Mouse (Mus musculus): ENCODE results near the gene Hoxa6. TPM values are rescaled to one million over a fixed set of nuclear protein-coding genes. Genes with fewer than 3 reads are reported as not detected.

The Hoxa6 gene
- polyA plus RNA-seq, 1 experiment from 2014 or later: not detected

DNA sequence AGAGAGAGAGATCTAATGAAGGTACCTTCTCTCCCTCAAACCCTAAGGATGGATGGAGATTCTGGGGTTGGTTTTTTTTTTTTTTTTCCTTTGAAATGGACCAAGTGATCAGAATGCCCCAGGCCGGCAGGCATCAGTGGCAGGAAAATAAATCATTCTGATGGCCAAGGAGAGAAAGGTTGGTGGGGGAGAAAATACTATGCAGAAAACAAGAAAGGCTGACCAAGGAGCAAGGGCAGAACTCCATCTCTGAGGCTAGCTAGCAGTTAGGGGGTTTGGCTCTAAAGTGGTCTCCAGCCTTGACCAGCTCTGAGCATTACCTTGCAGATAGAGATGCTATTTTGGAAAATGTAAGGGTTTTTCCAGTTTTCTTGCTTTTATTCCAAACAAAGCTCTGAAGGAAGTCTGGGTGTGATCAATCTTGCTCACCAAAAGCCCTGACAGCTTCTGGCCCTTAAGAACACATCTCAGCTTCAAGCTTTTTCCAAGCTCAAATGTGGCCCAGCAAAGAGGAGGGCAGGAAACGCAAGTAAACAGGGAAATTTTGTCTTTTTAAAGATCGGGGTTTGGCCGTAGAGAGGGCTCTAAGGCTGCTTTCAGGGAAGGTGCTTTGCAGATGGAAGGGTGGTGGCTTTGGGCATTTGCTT, 42.0 kb downstream of the Hoxa6 start:
- Histone ChIP-seq H3K4me1 (no peaks in the 10 kb centered on the region), H3K4me3 (no peak overlapping the region)

DNA sequence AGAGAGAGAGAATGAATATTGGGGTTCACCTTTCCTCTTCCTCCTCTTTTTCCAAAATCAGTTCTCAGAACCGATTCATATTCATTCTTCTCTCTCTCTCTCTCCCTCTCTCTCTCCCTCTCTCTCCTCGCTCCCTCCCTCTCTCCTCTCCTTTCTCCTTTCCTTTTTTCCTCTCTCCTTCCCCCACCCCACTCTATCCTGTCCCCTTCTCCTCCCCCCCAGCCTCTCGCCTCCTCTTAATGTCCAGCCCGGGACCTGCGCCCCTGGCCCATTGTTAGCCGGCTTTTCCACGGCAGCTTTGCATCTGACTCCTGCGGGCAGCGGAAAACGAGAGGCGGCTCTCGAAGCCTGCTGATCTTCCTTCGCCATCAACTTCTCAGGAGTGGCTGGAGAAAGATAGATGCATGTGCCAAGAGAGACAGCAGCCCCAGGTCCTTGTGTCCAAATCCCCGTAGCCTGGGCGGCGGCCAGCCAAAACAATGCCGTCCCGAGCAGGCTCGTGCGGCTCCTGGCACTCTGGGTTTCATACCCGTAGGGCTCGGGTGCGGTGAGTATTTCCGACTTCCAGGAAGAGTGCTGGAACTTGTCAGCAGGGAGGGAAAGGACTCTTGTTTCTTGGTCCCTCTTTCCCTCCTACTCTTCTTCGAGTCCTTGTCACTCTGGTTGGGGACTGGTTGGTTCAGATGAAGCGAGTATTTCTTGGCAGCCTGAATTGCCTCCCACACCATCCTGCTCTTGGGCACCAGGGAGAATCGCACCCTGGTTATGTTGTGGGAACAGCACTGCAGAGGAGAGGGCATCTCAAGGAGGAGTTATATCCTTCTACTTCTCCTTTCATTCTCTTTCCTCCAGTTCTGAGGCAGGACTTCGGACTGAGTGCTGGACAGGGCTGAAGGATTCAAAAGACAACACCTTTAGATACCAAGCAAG, 42.8 kb downstream of the Hoxa6 start:
- no peak overlapping the region for H3K4me3 ChIP-seq
- ATAC-seq: no peak
- 0 out of 2 replicates have a peak, but pooled peaks cover 1% of the 10 kb centered on the region for H3K4me1 ChIP-seq
- no peak overlapping the region for H3K27ac ChIP-seq
- under 1% methylated on average over 28 of the region's 28 CpGs for WGBS
- H3K36me3 ChIP-seq (ENCODE audit: poor library complexity, severe bottlenecking): no peaks in the 10 kb centered on the region
- H3K27me3 ChIP-seq: peaks cover 99% of the 10 kb centered on the region
- no peak overlapping the region for H3K4me2 ChIP-seq
- no peaks in the 10 kb centered on the region for H3K9me3 ChIP-seq (replicated peaks)
- no peak overlapping the region for H3K9ac ChIP-seq

More for the DNA sequence above, 42.0 kb downstream of the Hoxa6 start:
- Histone ChIP-seq H3K9ac (no peak overlapping the region), H3K9me3 (replicated peaks) (no peaks in the 10 kb centered on the region), H3K36me3 (ENCODE audit: poor library complexity, severe bottlenecking) (no peaks in the 10 kb centered on the region), H3K27ac (no peak overlapping the region), H3K27me3 (peaks cover 99% of the 10 kb centered on the region), H3K4me2 (no peak overlapping the region)
- WGBS: 6% methylated on average over 4 of the region's 4 CpGs
- no peak for ATAC-seq

DNA sequence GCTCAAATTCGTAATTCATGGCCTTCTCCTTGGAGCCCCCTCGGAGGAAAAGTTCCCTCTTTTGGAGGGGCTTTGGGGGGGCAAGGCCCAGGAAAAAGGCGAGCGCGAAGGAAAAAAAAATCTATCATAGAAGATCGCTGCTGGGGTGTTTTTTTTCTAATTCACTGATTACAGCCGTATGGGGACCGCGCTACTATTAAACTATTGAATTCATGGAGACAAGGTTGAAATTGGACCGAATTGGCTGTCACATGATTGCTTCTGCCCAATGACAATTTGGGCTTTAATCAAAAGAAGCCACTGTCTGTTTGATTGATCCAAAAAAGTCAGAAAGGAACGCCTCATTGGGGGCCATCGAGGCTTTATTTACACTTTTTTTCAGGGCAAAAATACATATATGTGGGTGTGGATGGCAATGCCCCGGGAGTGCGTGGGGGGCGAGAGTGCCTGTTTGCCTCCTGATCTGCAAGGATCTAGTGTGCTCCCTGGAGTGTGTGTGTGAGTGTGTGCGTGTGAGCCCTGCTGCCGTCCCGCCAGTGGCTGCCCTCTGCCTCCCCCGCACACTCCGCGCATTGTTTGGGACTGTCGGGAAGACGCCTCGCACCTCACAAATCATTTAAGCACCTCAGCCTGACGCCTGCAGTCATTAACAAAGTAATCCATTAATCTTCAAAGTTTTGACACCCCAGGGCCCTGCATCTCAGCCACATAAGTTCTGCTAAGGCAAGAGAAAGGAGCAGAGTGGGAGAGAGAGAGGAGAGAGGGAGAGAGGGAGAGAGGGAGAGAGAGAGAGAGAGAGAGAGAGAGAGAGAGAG, 43.7 kb downstream of the Hoxa6 start, which contains the start of gene Hoxa2:
TSS of gene Hoxa2 (minus strand) at position 206 of the 815 bp plus-strand sequence.
- Histone ChIP-seq H3K27me3 (peaks cover 99% of the 10 kb centered on the region), H3K4me3 (no peak within 1 kb of the TSS), H3K4me1 (0 out of 2 replicates have a peak, but pooled peaks cover 3% of the 10 kb centered on the region), H3K36me3 (ENCODE audit: poor library complexity, severe bottlenecking) (no peaks in the 10 kb centered on the region), H3K27ac (no peak within 1 kb of the TSS), H3K4me2 (no peak within 1 kb of the TSS), H3K9me3 (replicated peaks) (no peaks in the 10 kb centered on the region), H3K9ac (no peak within 1 kb of the TSS)
- no peak for ATAC-seq
- under 1% methylated on average over 25 of the region's 25 CpGs for WGBS

DNA sequence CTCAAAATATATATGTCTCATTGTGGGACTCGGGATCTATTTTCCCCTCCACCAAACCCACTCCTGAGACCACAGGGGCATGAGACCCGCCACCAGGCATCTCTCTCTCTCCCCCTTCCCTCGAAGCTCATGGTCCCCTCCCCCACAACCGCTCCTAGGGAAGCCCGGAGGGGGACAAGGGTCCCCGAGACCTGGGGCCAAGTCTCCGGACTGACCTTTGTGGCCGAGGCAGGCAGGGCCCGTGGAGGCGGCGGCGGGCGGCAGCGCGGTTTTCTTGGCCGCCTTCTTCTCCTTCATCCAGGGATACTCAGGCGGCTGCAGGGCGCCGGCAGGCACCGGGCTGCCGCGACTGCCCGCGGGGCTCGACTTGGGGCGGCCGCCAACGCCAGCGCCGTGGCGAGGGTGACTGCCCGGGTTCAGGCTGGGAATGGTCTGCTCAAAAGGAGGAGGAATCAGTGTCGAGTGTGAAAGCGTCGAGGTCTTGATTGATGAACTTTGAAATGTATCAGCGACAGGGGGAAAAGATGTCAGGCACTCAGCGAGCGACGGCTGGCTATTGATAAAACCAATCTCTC, 44.4 kb downstream of the Hoxa6 start:
- no peak overlapping the region for H3K27ac ChIP-seq
- under 1% methylated on average over 28 of the region's 39 CpGs for WGBS

DNA sequence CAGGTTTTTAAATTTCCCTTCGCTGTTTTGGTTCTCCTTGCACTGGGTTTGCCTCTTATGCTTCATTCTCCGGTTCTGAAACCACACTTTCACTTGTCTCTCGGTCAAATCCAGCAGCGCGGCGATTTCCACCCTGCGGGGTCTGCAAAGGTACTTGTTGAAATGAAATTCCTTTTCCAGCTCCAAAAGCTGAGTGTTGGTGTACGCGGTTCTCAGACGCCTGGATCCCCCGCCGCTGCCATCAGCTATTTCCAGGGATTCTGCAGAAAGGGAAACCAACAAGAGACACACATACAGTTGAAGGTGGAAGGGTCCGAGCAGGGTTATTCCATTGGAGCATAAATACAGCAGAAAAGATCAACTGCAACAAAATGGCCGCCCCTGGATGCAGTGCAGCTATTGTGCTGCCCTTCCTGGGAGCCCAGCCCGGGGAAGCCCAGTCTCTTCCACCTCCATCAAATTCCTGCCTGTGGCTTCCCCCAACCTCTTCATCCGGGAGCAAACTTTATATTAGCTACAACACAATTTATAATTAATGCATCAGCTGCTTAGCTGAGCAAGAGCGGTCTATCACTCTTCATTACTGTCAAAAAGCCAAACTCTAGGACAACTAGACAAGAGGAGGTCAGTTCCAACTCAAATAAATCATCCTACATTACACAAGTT, 45.0 kb downstream of the Hoxa6 start:
- no peak for ATAC-seq
- Histone ChIP-seq H3K9ac (no peak overlapping the region), H3K27ac (no peak overlapping the region), H3K9me3 (replicated peaks) (no peaks in the 10 kb centered on the region), H3K36me3 (ENCODE audit: poor library complexity, severe bottlenecking) (no peaks in the 10 kb centered on the region), H3K4me2 (no peak overlapping the region), H3K4me1 (peaks cover 11% of the 10 kb centered on the region), H3K4me3 (no peak overlapping the region), H3K27me3 (peaks cover 99% of the 10 kb centered on the region)
- WGBS: under 1% methylated on average over 17 of the region's 17 CpGs

More for the DNA sequence above, 44.4 kb downstream of the Hoxa6 start:
- no peak overlapping the region for H3K9ac ChIP-seq
- H3K4me3 ChIP-seq: no peak overlapping the region
- no peak overlapping the region for H3K4me2 ChIP-seq
- ATAC-seq: no peak
- no peaks in the 10 kb centered on the region for H3K36me3 ChIP-seq (ENCODE audit: poor library complexity, severe bottlenecking)
- H3K27me3 ChIP-seq: peaks cover 99% of the 10 kb centered on the region
- 0 out of 2 replicates have a peak, but pooled peaks cover 5% of the 10 kb centered on the region for H3K4me1 ChIP-seq
- H3K9me3 ChIP-seq (replicated peaks): no peaks in the 10 kb centered on the region

DNA sequence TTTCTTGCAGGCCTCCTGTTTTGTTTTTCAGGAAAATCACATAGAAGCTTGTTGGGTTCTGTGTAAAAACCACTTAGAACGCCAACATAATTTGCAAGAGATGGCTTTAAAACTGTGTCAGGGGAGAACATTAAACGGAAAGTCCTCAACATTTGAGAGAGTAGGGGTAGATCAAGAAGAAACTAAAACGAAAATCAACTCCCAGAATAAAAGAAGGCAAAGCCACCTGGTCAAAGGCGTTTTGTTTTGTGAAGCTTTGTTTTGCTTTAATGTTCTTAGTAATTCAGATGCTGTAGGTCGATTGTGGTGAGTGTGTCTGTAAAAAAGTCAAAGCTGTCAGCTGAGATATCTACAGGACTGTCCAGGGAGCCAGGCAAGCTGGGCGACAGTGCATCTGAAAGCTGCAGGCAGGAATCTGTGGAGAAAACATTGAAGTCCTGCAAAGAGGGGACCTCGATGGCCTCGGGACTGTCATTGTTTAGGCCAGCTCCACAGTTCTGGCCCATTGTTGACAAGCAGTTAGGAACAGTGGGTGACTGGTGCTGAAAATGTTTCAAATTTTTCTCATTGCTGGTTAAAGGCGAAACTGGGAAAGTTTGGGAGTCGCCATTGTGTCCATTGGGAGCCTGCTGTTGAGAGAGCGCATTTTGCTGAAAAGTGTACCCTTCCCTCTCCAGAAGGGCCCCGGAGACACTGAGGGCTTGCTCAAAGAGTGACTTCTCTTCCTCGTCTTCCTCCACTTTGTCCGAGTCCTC, 45.7 kb downstream of the Hoxa6 start:
- H3K4me2 ChIP-seq: no peak overlapping the region
- ATAC-seq: no peak
- H3K27ac ChIP-seq: no peak overlapping the region
- no peak overlapping the region for H3K4me3 ChIP-seq
- H3K4me1 ChIP-seq: peaks cover 17% of the 10 kb centered on the region
- no peaks in the 10 kb centered on the region for H3K9me3 ChIP-seq (replicated peaks)
- H3K36me3 ChIP-seq (ENCODE audit: poor library complexity, severe bottlenecking): no peaks in the 10 kb centered on the region
- H3K9ac ChIP-seq: no peak overlapping the region
- 2% methylated on average over 14 of the region's 14 CpGs for WGBS
- peaks cover 99% of the 10 kb centered on the region for H3K27me3 ChIP-seq

DNA sequence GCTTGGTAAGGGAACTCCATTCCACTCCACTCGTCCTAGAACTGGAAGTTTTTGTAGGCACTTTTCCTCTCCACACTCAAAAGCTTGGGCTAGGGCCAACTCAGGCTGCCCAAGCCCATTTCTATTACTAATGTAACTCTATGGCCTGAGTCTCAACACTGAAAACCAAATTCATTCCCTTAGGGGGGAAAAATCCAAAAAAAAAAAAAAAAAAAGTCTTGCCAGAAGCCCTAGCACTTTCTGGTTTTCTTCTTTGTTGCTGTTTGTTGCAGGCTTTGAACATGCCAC, 46.5 kb downstream of the Hoxa6 start:
- no peak overlapping the region for H3K4me3 ChIP-seq
- WGBS: 0% methylated on average over 1 of the region's 1 CpGs
- no peak for ATAC-seq
- H3K36me3 ChIP-seq (ENCODE audit: poor library complexity, severe bottlenecking): no peaks in the 10 kb centered on the region
- H3K9ac ChIP-seq: no peak overlapping the region
- H3K9me3 ChIP-seq (replicated peaks): no peaks in the 10 kb centered on the region
- H3K27ac ChIP-seq: no peak overlapping the region
- H3K4me2 ChIP-seq: no peak overlapping the region
- H3K27me3 ChIP-seq: peaks cover 99% of the 10 kb centered on the region
- H3K4me1 ChIP-seq: peaks cover 17% of the 10 kb centered on the region

DNA sequence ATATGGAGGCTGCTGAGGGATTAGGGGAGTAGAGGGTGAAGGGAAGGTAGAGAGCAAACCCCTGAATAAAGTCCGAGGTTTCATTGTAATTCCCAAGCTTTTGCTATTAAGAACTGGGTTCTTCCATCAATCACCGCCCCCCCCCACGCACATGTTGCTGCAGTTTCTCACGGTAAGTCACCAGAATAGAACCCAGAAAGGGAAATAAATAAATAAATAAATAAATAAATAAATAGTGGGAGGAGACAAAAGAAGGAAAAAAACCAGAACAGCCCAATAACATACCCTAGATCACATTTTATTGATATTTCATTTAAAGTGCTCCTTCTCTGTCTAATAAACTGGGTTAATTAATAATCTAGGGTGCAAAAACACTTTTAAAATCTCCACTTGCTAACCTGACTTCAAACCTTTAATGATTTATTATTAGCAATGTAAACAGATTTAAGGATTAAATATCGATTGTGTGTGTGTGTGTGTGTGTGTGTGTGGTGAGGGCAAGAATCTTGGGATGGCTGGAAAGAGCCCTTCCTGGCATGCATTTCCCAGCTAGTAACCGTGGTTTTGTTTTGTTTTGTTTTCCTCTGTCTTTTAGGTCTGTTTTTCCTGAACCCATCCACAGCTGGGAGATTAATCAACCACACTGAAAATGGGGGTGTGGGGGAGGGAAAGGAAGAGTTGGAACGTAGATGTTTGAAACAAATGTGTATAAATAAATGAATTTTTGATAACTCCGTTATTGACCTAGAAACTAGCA, 47.0 kb downstream of the Hoxa6 start:
- no peaks in the 10 kb centered on the region for H3K9me3 ChIP-seq (replicated peaks)
- no peak overlapping the region for H3K4me2 ChIP-seq
- H3K4me1 ChIP-seq: peaks cover 17% of the 10 kb centered on the region
- H3K27ac ChIP-seq: no peak overlapping the region
- ATAC-seq: no peak
- under 1% methylated on average over 8 of the region's 8 CpGs for WGBS
- no peaks in the 10 kb centered on the region for H3K36me3 ChIP-seq (ENCODE audit: poor library complexity, severe bottlenecking)
- no peak overlapping the region for H3K4me3 ChIP-seq
- H3K9ac ChIP-seq: no peak overlapping the region
- peaks cover 99% of the 10 kb centered on the region for H3K27me3 ChIP-seq

DNA sequence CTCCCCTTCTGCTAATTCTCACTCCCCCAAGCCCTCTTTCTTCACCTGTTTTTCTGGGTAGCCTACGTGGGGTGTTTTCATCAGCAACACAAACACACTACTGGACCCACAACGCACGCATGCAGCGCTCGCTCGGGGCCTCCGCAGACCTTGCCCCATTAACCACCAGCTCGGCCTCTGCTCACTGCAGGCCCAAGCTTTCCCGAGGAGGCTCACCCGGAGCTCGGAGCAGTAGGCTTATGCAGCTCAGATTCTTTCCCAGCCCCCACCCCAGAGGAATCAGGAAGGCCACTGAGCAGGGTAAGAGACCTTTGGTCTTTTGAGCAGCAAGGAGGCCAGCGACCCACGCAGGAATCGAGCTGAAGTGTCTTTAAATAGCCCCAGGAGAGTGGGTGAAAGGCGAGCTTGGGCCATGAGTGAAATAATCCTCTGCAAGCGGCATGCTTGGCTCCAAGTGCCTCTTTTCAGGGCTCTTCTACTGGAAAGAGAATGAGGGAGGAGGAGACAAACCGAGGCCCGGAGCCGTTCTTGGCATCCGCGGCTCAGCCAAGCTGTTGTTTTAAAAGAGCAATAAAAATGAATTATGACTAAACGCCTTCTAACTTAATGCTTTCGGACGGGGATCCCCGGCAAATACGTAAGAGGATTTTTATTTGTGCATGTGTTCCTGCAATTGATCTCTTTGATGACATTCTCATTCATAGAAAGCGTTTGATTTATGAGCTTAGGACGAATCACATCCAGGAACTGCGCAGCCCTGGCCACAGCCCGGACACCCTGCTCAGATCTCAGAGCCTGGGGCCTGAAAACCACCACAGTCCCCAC, 47.8 kb downstream of the Hoxa6 start:
- Histone ChIP-seq H3K9me3 (replicated peaks) (no peaks in the 10 kb centered on the region), H3K36me3 (ENCODE audit: poor library complexity, severe bottlenecking) (no peaks in the 10 kb centered on the region), H3K27ac (no peak overlapping the region), H3K4me2 (no peak overlapping the region), H3K27me3 (peaks cover 99% of the 10 kb centered on the region), H3K9ac (no peak overlapping the region), H3K4me1 (peaks cover 17% of the 10 kb centered on the region), H3K4me3 (no peak overlapping the region)
- WGBS: 1% methylated on average over 30 of the region's 30 CpGs
- ATAC-seq: no peak

DNA sequence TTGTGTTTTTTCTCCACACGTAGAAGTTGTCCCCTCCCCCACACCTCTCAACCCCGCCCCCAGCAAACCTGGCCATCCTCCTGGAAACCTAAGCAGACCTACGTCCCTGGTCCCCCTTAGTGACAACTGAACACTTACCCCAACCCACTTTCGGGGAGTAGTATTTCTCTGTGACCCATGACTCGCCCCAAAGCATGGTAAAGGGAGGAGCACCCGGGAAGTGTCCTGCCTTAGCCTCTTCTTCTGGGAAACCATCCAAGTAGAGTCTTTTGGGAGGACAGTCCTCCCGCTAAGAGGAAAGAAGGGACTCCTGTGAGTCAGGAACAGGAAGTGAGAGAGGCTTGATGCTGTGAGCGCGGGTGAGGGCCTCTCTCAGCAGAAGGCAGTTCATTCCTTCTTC, 48.5 kb downstream of the Hoxa6 start:
- H3K9ac ChIP-seq: no peak overlapping the region
- no peak overlapping the region for H3K4me3 ChIP-seq
- H3K36me3 ChIP-seq (ENCODE audit: poor library complexity, severe bottlenecking): no peaks in the 10 kb centered on the region
- peaks cover 17% of the 10 kb centered on the region for H3K4me1 ChIP-seq
- H3K4me2 ChIP-seq: no peak overlapping the region
- peaks cover 99% of the 10 kb centered on the region for H3K27me3 ChIP-seq
- H3K9me3 ChIP-seq (replicated peaks): no peaks in the 10 kb centered on the region
- ATAC-seq: no peak
- H3K27ac ChIP-seq: no peak overlapping the region
- 7% methylated on average over 8 of the region's 9 CpGs for WGBS
